Mouse (Mus musculus) testis, adult 2 months (tissue): ENCODE measurements at regions not wholly inside any gene's neighbourhood (a gene's known extent, or its start where the extent isn't known, plus 50 kb on each side); places are given as distances from the start of the nearest gene placed in this dataset.

Source experiments
- H3K27ac ChIP-seq: fragments of 200-500 bp; 2 replicates; pipeline ENCODE4 v1.5.1; 2012; ENCODE audit warnings: low read depth, low read length; ENCODE audit not compliant: control insufficient read depth, insufficient read depth
- H3K27me3 ChIP-seq: fragments of 200-500 bp; 2 replicates; pipeline ENCODE4 v1.6.1; 2012; ENCODE audit warnings: mild to moderate bottlenecking, low read length, moderate library complexity; ENCODE audit not compliant: control insufficient read depth, insufficient read depth
- H3K36me3 ChIP-seq: fragments of 200-500 bp; 2 replicates; pipeline ENCODE4 v1.6.1; 2012; ENCODE audit warnings: mild to moderate bottlenecking, low read length; ENCODE audit not compliant: control insufficient read depth, insufficient read depth
- H3K4me1 ChIP-seq: fragments of 200-500 bp; 2 replicates; pipeline ENCODE4 v1.6.1; 2012; ENCODE audit warnings: low read length; ENCODE audit not compliant: control insufficient read depth, insufficient read depth
- H3K4me3 ChIP-seq: fragments of 200-500 bp; 2 replicates; pipeline ENCODE4 v1.5.1; 2012; ENCODE audit warnings: low read depth, mild to moderate bottlenecking, low read length, moderate library complexity, mixed read lengths; ENCODE audit not compliant: control insufficient read depth
- CTCF ChIP-seq: fragments of 200-500 bp; IDR thresholded peaks from 2 replicates; pipeline ENCODE4 v1.5.1; 2012; ENCODE audit warnings: low read depth, mild to moderate bottlenecking, inconsistent platforms, low read length, moderate library complexity; ENCODE audit not compliant: control insufficient read depth, insufficient read depth, insufficient replicate concordance
- POLR2A ChIP-seq: fragments of 200-500 bp; IDR thresholded peaks from 2 replicates; pipeline ENCODE4 v1.6.1; 2012; ENCODE audit warnings: low read depth, mild to moderate bottlenecking, inconsistent platforms, low read length, moderate library complexity; ENCODE audit not compliant: control insufficient read depth

DNA sequence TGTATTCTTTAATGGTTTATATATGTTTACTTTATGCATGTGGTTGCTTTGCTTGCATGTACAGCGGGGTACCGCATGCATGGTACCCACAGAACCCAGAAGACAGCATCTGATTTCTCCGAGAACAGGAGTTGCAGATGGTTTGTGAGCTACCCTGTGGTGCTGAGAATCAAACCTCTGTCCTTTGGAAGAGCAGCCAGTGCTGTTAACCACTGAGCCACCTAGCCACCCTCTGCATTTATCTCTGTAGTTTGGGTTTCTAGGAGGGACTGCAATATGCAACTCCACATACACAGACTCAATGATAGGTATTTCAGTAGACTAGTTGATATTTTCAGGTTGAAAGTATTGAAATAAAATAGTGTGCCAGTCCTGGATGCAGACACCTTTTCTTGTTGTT lies 134.4 kb downstream of the Tex36 start:
- H3K4me1 ChIP-seq, result no peaks in the 10 kb centered on the region
- TF ChIP-seq CTCF (no peak), POLR2A (no peak)
- H3K27ac ChIP-seq, result no peak overlapping the region
- H3K27me3 ChIP-seq, result no peaks in the 10 kb centered on the region
- H3K4me3 ChIP-seq, result no peak overlapping the region
- no peaks in the 10 kb centered on the region for H3K36me3 ChIP-seq

DNA sequence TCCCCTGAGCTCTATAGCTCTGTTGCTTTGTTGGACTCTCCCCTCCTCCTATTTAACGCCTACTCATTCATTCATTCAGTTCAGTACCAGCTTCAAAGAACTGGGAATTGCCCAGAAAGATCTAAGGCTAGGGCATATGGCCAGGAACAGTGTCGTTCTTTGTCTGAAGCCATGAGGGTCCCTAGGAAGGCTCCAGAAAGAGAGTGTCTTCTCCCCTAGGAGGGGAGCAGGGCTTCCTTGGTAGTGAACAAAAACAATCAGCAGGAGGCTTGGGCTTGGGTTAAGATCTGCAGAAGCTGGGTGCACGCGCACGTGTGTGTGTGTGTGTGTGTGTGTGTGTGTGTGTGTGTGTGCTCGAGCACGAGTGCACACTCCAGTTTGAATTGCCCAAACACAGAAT lies 142.7 kb downstream of the Tex36 start:
- TF ChIP-seq POLR2A (no peak), CTCF (no peak)
- Histone ChIP-seq H3K4me3 (no peak overlapping the region), H3K27me3 (no peaks in the 10 kb centered on the region), H3K4me1 (no peaks in the 10 kb centered on the region), H3K36me3 (no peaks in the 10 kb centered on the region), H3K27ac (no peak overlapping the region)

DNA sequence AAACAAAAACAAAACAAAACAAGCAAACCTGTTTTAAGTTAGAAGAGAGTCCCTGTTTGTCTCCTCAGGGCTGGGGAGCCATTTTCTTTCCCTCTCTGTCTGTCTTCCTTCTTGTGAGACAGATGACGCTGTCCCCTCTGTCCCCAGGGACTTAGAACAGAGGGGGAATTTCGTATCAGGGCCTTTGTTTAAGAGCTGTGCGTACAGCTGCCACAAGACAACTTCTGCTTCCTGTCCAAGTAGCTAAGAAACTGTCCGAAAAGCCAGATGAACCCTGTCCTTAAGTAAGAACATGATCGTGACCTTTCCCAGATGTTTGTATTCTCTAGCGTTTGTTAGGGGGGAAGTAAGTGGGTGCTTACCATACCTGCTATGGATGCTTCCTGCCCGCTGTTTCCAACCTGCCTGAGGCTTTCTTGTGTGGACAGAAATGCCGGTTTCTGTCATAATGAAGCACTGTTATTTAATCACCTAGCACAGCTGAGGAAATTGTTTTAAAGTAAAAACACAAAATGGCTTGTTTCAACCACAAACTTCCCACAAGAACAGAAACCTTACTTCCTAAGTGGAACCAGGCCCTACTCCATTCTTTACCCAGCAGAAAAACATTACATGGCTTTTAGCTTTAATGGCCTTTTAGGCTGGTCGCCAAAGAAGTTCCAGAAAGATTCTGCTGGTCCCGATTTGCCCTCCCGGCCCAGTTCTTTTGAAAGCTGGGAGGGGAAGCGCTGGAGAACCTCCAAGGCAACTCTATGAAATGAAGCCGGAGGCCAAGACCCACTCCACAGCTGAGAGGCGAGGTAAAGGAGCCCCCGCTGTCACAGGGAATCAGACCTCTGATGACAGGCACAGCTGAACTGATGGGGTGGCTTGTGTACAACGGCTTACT lies 144.3 kb downstream of the Tex36 start:
- Histone ChIP-seq H3K36me3 (no peaks in the 10 kb centered on the region), H3K4me1 (no peaks in the 10 kb centered on the region), H3K27ac (no peak overlapping the region), H3K4me3 (no peak overlapping the region), H3K27me3 (no peaks in the 10 kb centered on the region)
- no peak for TF ChIP-seq CTCF
- no peak for TF ChIP-seq POLR2A

DNA sequence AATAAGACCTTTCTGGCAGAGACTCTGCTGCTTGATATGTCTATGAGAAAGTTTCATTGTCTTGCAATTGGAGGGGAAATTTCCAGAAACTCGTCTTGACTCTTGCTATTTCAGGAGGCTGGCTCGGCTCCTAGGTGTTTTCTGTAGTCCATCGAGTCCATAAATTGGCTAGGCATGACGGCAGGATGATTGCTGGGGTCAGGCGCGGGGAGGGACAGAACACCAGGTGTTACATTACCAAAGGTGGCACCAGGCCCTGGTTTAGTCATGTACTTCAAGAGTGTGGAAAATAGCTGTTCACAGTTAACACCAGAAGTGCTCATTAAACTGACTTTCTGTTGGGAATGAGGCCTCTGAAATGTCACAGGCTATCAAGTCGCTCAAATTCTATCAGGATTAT lies 151.7 kb downstream of the Tex36 start:
- no peak for TF ChIP-seq CTCF
- no peak for TF ChIP-seq POLR2A
- Histone ChIP-seq H3K4me3 (no peak overlapping the region), H3K27ac (no peak overlapping the region), H3K36me3 (no peaks in the 10 kb centered on the region), H3K27me3 (no peaks in the 10 kb centered on the region), H3K4me1 (no peaks in the 10 kb centered on the region)

DNA sequence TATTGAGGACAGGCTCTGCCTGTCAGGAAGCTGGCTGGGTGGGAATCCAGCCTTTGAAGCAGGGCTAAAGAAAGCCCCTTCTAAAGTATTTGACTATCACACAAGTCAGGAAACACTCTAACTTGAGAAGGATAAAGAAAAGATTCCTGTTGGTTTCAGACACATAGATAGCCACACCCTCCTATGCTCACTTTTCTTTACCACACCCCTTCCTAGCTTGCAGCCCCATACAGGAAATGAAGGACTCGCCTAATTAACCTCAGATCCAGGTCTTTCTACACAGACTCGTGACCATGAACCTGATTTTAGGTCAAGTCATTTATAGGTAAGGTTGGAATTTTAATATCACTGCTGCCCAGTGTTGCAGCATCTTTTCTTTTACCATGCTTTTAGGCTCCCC lies 154.9 kb downstream of the Tex36 start:
- no peak for TF ChIP-seq POLR2A
- no peak for TF ChIP-seq CTCF
- H3K36me3 ChIP-seq, result no peaks in the 10 kb centered on the region
- no peaks in the 10 kb centered on the region for H3K4me1 ChIP-seq
- no peak overlapping the region for H3K27ac ChIP-seq
- H3K4me3 ChIP-seq, result no peak overlapping the region
- H3K27me3 ChIP-seq, result no peaks in the 10 kb centered on the region

- no peaks in the 10 kb centered on the region for H3K36me3 ChIP-seq
- TF ChIP-seq POLR2A (no peak), CTCF (no peak)
- no peak overlapping the region for H3K4me3 ChIP-seq
- no peaks in the 10 kb centered on the region for H3K27me3 ChIP-seq
- no peaks in the 10 kb centered on the region for H3K4me1 ChIP-seq
- no peak overlapping the region for H3K27ac ChIP-seq
Measured at GRCm38 (mm10) chr7:133441661-133442060, 160.3 kb downstream of the Tex36 start.

GRCm38 (mm10) chr7:133441169-133441568 lies 160.8 kb downstream of the Tex36 start:
- Histone ChIP-seq H3K27me3 (no peaks in the 10 kb centered on the region), H3K4me3 (no peak overlapping the region), H3K4me1 (no peaks in the 10 kb centered on the region), H3K27ac (no peak overlapping the region), H3K36me3 (no peaks in the 10 kb centered on the region)
- TF ChIP-seq POLR2A (no peak), CTCF (no peak)
